Mouse (Mus musculus) spleen, adult 2 months (tissue): Measurements from ENCODE around the gene Fhit.

Source experiments
- CTCF ChIP-seq: fragments of 200-500 bp; IDR thresholded peaks from 2 replicates; pipeline ENCODE4 v1.5.1; 2011; ENCODE audit warnings: mild to moderate bottlenecking, inconsistent platforms; ENCODE audit not compliant: insufficient read depth, insufficient read length, insufficient replicate concordance; ENCODE audit errors: extremely low read depth
- POLR2A ChIP-seq: fragments of 200-500 bp; IDR thresholded peaks from 2 replicates; pipeline ENCODE4 v1.6.1; 2011; ENCODE audit warnings: low read depth, low read length, inconsistent platforms

DNA sequence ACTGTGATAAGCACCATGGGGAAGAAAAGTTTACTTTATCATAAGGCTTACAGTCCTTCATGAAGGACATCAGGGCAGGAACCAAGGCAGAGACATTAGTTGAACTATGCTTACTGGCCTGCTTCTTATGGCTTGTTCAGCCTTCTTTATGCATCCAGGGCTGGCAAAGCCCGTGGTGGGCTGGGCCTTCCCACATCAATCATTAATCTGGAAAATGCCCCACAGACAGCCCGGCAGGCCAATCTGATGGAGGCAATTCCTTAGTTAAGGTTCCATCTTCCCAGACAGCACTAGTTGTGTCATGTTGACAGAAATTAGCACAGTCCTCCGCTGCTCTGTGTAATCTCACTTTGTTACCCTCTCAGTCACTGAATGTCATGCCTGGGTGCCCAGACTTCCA is 4.1 kb downstream of the Fhit start:
- TF ChIP-seq POLR2A (no peak), CTCF (no peak)
